Mouse (Mus musculus) Muller cell, postnatal 12 days (primary cell): Measurements from ENCODE around the gene Gpr132.

Source experiments
- DNase-seq: peaks from one replicate; pipeline ENCODE4 v3.0.0-alpha.2; 2015; ENCODE audit errors: inconsistent ontology term

Gene Gpr132

DNA sequence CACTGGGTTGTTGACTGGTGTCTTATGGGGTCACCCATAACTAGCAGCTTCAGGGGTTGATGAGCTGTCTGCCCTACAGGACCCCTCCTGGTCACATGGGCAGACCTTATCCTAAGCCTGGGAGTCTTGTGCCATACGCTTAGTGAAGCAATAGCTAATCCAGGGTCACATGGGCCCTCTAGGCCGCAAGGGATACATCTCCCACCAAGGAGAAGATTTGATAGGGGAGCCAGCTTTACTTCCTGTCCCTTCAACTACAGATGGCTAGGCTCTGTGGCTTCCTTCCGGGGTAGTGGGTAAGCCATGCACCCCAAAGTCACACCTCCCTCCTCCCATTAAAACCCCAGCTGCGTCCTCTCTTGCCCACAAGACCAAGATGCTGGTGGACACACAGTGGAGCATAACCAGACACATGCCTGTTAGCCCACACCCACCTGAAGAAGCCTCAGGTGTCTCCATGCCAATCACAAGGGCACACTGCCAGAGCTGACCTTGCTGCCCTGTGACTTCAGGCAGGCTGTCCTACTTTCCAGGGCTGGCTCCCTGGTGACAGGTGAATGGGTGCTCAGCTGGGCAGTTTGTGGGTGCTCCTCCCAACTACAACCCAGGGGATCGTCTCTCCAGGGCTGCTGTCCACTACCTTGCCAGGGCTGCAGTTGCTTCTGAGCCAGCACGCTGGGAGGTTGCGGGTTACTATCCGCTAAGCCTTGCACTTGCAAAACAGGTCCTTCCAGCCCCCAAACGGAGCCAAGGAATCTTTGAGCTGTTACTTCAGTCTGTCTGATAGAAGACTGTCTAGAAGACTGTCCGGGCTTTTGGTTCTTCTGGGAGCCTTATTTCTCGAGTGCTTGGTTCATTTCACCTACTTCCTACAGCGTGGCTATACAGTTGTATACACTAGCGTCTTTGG lies at the start of gene Gpr132:
Gene Gpr132 (minus strand): TSS at position 51 of the 910 bp plus-strand sequence.
- DNase-seq, result no peak

DNA sequence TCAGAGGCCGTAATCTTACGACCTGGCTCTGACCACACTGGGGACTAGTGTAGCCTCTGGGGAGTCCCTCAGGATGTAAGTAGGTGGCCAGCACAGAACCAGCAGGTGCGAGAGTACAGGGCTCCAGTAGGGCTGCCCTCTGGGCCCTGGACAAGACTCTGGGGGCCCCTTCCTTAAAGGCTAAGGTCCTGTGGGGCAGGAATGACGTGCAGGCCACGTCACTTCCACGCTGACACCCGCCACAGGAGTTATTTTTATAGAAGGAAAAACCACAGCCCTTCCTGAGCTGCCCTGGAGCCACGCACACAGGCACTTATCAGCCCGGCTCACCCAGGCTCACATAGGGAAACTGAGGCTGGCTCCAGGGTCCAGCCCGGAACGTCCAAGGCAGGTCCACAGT lies 49.5 kb upstream of the Gpr132 start:
- DNase-seq, result no peak

DNA sequence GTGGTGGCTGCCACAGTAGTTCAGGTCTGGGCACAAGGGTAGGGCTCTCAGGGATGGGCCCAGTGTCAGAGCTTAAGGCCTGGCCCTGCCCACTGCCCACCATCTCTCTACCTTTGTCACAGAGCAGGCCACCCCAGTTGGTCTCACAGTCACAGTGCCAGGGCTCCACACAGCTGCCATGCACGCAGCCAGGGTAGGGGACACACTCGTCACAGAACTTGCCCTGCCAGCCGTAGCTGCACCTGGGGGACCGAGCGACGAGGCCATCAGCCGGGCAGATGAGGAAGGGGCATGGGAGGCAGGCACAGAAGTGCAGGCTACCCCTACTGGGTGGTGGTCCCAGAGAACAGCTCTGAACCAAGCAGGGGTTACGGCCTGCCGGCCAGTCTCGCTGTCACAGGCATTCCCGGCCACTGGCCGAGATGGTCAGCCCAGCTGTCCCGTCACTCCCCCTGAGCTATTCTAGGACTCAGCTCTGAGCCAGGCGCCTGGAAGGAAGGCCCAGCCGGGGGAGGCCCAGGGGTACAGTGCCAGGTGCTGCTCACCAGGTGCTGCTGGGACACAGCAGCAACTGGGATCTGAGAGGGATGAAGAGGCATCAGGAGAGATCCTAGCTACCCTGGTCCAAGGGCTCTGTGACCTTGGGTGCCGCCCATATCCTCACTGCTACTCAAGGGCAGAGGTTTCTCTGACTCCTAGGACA lies 48.8 kb upstream of the Gpr132 start:
- no peak for DNase-seq

DNA sequence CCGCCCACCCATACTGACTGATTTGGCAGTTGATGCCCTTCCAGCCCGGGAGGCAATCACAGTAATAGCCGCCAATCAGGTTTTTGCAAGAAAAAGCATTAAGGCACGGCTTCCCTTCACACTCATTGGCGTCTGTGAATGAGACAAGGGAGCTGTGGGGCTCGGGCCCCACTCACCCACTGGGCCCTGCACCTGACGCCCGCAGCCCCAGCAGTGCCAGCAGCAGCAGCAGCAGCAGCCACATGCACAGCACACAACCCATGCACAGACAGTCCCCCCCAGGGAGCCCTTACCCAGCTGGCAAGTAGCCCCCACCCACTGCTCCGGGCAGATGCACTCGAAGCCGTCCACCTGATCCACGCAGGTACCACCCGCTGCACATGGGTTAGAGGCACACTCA lies 47.6 kb upstream of the Gpr132 start:
- no peak for DNase-seq

DNA sequence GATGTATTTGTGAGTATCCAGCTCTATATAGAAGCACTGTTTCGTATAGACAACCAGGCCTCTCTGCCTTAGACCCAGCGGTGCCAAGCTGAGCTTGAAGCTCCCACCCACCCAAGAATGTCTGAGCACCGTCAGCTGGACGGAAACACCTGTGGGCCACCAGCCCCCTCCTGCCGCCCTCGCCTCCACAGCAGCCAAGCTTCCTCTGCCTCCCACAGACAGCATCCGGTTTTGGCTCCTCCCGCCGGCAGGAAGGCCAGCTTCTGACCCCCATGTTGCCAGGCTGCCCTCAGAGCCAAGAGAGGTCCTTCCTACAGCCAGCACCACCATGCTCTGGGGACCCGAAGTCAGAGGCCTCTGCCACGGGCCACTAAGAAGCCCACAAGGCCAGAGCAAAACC lies 46.5 kb upstream of the Gpr132 start:
- no peak for DNase-seq

DNA sequence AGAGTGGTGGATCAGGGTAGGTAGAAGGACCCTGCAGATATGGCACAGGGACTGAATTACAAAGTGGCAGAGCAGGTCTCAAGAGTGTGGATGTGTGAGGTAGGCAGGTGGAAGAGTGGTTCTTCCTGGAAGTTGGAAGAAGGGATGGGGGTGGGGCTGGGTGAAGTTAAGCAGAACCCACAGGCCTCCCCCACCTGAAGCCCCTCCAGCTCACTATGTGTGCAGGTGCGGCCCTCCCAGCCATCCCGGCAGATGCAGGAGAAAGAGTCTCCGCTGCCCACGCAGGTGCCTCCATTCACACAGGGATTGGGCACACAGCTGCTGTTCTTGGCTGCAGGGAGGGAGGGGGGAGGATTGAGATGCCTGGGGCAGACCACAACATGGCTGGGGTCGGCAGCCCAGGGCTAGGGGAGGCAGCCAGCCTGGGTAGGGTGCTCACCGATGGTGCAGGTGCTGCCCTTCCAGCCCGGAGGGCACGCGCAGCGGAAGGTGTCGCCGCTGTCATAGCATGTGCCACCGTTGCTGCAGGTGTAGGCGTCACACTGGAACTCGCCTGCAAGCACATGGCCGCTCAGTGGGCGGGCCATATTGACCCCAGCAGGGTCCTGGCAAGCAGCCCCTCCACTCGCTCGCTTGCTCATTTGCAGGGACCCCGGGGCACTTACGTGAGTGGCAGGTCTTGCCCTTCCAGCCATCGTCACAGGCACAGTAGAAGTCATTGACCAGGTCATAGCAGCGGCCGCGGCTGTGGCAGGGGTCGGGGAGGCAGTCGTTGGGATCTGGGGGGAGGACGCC lies 45.1 kb upstream of the Gpr132 start:
- DNase-seq, result no peak

DNA sequence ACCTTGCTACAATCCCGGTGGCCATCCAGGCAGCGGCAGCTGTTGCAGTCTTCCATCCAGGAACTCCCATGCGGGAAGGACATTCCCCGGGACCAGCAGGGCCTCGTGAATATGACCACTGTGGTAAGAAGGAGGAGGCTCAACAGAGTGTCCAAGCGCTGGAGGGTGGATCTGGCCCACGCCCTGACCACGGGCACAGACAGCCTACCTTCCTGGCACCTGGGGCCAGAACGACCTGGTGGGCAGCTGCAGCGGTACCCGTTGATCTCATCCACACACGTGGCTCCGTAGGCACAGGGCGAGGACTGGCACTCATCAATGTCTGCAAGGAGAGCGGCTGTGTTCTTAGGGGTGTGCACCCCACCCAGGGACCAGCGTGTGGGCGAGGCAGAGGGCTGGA lies 43.7 kb upstream of the Gpr132 start:
- DNase-seq, result no peak

DNA sequence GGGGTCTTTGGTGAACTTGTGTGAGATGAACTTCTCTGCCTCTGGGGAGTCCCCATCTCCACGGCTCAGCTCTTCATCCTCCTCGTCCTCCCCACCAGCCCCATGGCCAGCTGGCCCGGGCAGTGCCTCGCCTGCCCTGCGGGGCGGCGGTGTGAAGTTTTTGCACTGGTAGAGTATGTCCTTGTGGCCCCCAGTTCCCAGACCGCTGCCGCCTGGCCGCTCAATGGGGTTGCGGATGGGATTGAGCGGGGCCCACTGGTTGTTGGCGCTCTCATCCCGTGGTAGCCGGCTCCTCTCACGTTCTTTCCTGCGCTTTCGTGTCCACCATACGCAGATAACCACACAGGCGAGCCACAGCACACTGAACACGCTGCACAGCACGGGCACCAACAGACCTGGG lies 41.0 kb upstream of the Gpr132 start:
- DNase-seq, result no peak

DNA sequence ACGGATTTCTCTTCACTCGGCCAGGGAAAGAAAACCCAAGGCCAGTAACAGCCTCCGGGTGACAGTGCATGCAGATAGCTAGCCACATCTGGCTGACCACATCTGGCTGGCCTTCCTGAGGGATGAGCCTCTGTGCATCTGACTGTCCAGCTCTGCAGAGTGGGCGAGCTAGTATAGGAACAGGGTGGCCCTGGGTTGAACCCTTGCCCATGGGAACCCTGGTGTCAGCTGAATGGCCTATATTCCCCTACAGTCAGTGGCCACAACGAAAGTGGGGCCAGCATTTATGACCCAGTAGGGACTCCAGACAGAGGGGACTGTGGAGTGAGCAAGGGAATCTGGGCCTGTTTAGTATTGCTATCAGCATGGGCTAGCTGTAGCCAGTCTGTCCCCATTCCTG lies 37.0 kb upstream of the Gpr132 start:
- no peak for DNase-seq

DNA sequence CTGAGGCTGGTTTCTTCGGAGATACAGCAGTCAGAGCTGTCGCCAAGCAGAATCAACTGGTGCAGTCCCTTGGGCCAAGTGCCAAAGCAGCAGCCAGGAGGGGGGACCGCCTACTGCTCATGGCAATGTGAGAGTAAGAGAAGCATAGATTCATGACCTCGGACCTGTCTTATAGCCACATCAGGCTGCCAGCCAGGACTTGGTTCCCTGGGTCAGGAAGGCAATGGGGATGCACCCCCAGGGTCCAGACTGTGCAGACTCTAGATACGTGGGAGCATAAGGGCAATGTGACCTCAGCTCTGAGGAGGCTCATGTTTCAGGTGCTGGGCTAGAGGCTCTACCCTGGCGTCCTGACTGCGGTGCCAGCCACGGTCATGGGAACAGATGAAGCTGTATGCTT lies 35.9 kb upstream of the Gpr132 start:
- no peak for DNase-seq

DNA sequence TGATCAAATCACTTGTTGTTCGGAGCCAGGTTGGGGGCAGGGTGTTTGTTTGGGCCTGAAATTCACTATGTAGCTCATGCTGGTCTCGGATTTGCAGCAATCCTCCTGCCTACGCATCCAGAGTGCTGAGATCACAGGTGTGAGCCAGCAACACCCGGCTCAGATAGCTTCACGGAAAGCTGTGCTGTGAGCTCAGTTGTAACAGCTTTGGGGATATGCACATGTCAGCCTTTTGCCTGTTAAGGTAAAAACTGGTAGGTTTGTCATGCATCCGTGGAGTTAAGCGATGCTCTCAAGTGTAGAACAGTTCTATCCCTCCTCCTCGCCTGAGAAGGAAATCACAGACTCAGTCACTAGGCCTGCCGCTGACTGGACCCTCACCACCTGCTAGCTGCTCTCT lies 32.6 kb upstream of the Gpr132 start:
- DNase-seq, result no peak

DNA sequence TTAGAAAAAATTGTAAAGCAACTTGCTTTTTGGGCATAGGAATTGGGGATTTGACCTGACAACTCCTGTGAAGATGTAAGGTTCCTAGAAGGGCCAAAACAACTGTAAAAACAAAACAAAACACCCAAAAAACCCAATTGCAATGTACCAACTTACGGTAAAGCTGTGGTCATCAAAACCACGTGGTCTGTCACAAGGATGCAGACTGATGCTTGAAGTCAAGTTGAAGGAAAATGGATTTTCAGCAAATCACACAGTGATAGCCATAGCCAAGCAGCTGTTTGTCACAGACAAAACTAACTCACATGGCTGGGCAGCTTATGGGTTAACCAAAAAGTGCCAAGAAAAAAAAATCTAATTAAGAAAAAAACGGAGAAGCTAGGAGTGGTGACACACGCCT lies 30.9 kb upstream of the Gpr132 start:
- DNase-seq, result no peak

DNA sequence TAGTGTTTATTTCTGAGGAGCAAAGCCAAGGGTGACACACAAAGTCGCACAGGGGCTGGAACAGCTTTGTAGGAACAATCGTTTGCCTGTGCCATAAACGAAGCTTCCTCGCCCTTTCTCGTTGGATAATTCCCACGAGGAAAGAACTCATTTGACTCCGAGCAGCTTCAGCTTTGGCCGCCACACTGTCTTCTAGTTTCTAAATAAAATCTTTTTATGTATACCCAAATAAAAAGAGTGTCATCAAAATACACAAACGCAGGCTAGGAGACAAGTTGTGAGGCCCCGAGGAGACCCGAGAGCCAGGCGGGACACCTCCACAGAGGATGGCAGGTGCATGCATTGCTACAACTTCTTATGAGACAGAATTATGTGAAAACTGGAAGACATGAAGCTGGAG lies 30.3 kb upstream of the Gpr132 start:
- no peak for DNase-seq

DNA sequence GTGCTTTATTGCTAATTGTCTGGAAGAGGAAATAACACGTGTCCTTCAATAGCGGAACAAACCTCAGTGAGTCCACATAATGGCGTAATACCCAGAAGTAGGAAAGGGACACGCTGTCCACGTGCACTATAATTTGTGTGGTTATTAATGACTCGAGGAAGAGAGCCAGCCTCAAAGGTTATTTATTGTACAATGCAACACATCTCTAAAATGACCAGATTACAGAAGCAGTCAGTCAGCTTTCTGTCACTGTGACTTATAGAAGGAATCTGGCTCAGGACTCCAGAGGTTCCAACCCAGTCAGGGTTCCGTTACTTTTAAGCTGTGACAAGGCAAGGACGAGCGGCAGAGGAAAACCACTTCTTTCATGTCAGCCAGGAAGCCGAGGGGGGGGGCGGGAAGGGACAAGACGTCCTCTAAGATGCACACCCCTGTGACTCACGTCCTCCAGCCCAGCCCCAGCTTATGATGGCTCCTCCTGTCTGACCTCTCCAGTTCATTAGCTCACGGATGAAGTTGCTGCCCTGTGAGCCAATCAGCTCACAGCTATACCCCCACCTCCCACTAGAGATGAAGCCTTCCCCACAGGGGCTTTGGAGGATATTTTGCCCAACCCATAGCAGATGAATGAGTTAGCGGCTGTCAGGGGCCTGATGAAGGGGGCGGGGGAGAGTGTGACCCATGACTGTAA lies 29.6 kb upstream of the Gpr132 start:
- peak; percentile 51 for DNase-seq

DNA sequence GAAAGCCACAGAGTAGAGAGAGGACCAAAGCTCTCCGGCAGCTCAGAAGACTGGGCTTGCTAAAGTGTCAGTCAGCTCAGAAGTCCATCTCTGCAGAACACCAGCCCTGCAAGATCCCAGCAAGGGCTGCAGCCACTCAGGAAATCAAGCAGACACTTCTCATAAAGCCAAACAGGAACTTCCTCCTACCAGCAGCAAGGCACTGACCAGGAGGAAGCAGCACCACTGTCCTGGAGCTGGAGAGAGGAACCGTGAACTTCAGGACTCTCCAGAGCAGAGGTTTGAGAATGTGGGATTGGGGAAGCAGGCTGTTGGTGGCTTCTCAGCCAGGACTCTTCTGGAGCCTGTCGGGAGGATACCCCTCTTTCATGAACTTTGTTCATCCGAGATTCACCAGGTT lies 26.9 kb upstream of the Gpr132 start:
- DNase-seq, result no peak

DNA sequence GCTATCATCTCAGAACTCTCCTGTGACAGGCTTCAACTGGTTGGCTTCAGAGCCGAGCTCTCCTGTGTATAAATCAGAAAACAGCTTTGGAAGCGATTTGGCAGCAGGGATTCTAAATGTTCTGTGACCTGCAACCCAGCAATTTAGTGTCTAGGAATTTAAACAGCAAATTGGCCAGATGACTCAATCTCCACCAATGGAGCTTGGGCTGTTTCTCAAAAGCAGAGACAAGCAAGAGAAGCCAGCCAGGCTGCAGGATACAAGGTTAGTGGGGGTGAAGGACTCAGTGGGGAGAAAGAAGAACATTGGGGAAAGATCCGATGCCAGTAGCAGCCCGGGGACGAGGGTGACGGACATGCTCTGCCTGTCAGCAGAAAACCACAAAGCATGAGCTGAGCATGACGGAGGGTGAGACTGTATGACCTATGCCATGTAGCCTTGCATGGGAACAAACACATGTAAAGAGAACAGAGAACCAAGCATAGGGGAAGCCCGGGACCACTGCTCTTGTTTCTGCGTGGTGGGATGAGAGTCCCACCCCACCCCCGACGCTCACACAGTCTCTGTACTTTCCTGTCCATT lies 26.4 kb upstream of the Gpr132 start:
- DNase-seq, result peak; percentile 53

DNA sequence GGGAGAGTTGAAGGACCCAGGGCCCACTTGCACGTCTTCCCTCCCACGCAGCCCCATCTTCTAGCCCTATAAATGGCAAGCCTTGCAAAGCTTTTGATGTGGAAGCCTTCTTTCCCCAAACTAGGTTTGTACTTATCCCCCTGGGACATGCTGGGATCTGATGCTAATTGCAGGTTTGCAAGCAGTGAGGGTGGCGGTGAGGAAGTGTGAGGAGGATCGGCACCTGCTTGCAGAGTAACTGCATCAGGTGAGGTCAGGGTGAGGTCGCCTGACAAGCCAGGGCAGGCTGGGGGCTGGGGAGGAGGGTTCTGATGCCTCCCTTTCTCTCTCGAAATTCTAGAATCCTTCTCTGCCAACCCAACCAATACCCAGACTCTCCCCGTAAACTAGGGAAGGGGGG lies 17.4 kb upstream of the Gpr132 start:
- no peak for DNase-seq

DNA sequence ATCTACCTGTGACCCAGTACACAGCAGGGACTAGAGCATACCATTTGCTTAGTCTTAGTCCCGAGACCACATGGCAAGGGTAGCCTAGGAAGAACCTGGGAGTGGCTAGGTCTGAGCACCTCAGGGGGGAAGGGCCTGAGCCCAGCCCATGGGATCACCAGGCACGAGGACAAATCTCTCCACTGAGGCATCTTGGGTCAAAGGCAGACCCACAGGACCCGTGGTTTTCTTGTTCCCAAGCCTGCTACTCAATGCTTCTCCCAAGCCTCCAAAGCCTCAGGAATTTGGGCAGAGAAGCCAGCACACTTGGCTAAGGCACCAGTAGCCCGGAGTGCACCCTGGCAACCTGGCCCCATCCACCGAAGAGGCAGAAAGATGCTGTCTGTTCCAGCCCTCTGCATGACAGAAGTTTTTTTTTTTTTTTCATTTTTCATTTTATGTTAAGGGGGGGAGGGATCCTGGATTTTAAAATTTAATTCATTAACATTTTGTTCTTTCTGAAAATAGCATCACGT lies 13.3 kb upstream of the Gpr132 start:
- DNase-seq, result peak; percentile 61

DNA sequence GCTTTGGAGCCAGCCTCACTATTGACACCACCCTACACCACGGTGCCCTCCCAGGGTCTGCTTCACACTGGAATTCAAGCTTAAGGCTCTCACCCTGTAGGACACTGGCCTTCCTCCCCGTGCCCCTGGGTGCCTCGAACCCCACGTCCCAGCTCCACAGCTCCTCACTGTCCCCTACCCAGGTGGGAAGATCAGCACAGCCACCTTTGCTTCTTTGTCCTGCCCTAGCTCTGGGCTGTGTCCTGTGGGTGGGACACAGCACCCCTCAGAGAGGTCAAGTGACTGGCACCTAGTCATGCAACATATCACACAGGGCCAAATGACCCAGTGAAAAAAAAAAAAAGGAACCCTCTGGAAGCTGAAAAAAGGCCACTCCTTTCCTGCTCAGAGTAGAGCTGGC lies 12.6 kb upstream of the Gpr132 start:
- DNase-seq, result no peak

DNA sequence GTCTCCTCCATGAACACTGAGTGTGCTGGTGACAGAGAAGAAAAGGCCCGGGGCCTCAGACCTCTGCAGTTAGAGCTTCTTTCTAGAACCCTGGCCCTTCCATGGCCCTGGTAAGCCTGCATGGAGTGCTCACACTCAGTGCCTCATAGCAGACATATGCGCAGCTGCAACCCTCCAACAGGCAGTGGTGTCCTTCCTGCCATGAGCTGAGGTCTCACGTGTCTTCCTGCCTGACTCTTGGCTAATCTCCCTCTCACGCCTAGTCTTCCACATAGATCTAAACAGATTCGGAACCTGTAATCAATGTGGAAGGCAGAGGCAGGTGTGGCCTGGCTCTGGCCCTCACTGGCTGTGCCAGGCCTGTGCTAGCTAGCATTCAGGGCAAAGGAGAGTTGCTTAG lies 11.7 kb upstream of the Gpr132 start:
- no peak for DNase-seq

DNA sequence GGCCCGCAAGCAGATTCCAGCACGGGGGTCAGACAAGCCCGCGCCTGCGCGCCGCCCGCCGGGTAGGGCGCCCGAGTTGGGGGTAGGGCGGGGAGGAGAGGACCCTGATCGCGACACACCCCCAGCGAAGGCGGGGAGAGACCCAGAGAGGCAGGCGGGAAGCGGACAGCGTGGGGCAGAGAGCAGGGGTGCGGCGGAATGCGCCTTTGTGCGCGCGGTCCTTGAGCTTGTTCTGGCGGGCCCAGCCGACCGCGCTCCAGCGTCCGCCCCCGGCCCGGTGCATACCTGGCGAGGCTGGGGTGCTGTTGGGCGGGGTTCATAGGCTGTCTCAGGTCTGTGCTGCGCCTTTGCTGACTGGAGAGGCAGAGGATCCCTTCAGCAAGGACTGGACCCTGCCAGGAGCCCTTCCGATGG lies 9.6 kb upstream of the Gpr132 start:
- no peak for DNase-seq
